Mouse (Mus musculus) forebrain, embryonic 11.5 days (tissue): ENCODE measurements at regions not wholly inside any gene's neighbourhood (a gene's known extent, or its start where the extent isn't known, plus 50 kb on each side); places are given as distances from the start of the nearest gene placed in this dataset.
A peak's percentile ranks its signal among the peaks of the same experiment; 100 is the strongest.

ENCODE experiments used
- ATAC-seq: fragments of 200-750 bp; cut with Nextera tagmentation; replicated peaks from 2 replicates; pipeline ENCODE4 v1.8.0; 2017; ENCODE audit warnings: moderate TSS enrichment; ENCODE audit not compliant: low FRiP score
- DNase-seq: peaks from one replicate; pipeline ENCODE4 v3.0.0-alpha.2; 2017; ENCODE audit warnings: low spot score
- H3K27ac ChIP-seq: fragments of 300-500 bp; sonication (generic); 2 replicates; pipeline ENCODE4 v1.5.1; 2014; ENCODE audit warnings: low read depth, low read length
- H3K27me3 ChIP-seq: fragments of 300-500 bp; sonication (generic); 2 replicates; pipeline ENCODE4 v1.6.1; 2014; ENCODE audit warnings: mild to moderate bottlenecking, low read length, mixed read lengths; ENCODE audit not compliant: control insufficient read depth, insufficient read depth
- H3K36me3 ChIP-seq: fragments of 300-500 bp; sonication (generic); 2 replicates; pipeline ENCODE4 v1.6.1; 2014; ENCODE audit warnings: mild to moderate bottlenecking, low read length, moderate library complexity, mixed read lengths; ENCODE audit not compliant: control insufficient read depth, insufficient read depth
- H3K4me1 ChIP-seq: fragments of 300-500 bp; sonication (generic); replicated peaks from 2 replicates; pipeline ENCODE4 v1.6.1; 2014; ENCODE audit warnings: low read length, mixed read lengths; ENCODE audit not compliant: control insufficient read depth, insufficient read depth
- H3K4me2 ChIP-seq: fragments of 300-500 bp; sonication (generic); 2 replicates; pipeline ENCODE4 v1.6.1; 2014; ENCODE audit warnings: low read depth, mild to moderate bottlenecking, low read length, moderate library complexity, mixed read lengths; ENCODE audit not compliant: severe bottlenecking
- H3K4me3 ChIP-seq: fragments of 300-500 bp; sonication (generic); 2 replicates; pipeline ENCODE4 v1.5.1; 2014; ENCODE audit warnings: low read depth, low read length
- H3K9ac ChIP-seq: fragments of 300-500 bp; sonication (generic); 2 replicates; pipeline ENCODE4 v1.6.1; 2014; ENCODE audit warnings: low read length
- H3K9me3 ChIP-seq: fragments of 300-500 bp; sonication (generic); 2 replicates; pipeline ENCODE4 v1.6.1; 2016; ENCODE audit warnings: low read length, mixed read lengths; ENCODE audit not compliant: control insufficient read depth
- WGBS: fragments of 180-500 bp; shearing (Covaris S2); extraction: QIAGEN DNeasy Blood & Tissue Kit; methylation state at CpG from one replicate; pipeline ENCODE4 v1.1.7; 2014; 5-methylcytosine and 5-hydroxymethylcytosine counted together

- H3K27ac ChIP-seq: no peak overlapping the region
- 87% methylated on average over 11 of the region's 11 CpGs for WGBS
- no peak overlapping the region for H3K4me2 ChIP-seq
- H3K36me3 ChIP-seq: no peaks in the 10 kb centered on the region
- no peak overlapping the region for H3K9ac ChIP-seq
- no peak overlapping the region for H3K4me3 ChIP-seq
- no peaks in the 10 kb centered on the region for H3K27me3 ChIP-seq
- no peaks in the 10 kb centered on the region for H3K9me3 ChIP-seq
- no peaks in the 10 kb centered on the region for H3K4me1 ChIP-seq
- no peak for ATAC-seq
- DNase-seq: no peak
Observed at GRCm38 (mm10) chr4:53987536-53987935, 161.7 kb downstream of the Tmem38b start.

GRCm38 (mm10) chr4:54021069-54021829, 195.4 kb downstream of the Tmem38b start:
- Histone ChIP-seq H3K36me3 (no peaks in the 10 kb centered on the region), H3K9me3 (no peaks in the 10 kb centered on the region), H3K9ac (peak overlapping the region; percentile 32), H3K27ac (peak overlapping the region; percentile 57), H3K4me2 (0 out of 2 replicates have a peak overlapping the region, but pooled peaks have one; percentile 5), H3K27me3 (no peaks in the 10 kb centered on the region), H3K4me3 (no peak overlapping the region), H3K4me1 (peaks cover 8% of the 10 kb centered on the region; the same call in 1 of the 2 replicates)
- peak; percentile 54 for DNase-seq
- ATAC-seq: peak; percentile 83
- WGBS: 8% methylated on average over 12 of the region's 12 CpGs

GRCm38 (mm10) chr4:54021861-54022385, 196.1 kb downstream of the Tmem38b start:
- no peaks in the 10 kb centered on the region for H3K9me3 ChIP-seq
- no peaks in the 10 kb centered on the region for H3K27me3 ChIP-seq
- no peak for DNase-seq
- H3K9ac ChIP-seq: peak overlapping the region; percentile 32
- peaks cover 8% of the 10 kb centered on the region; the same call in 1 of the 2 replicates for H3K4me1 ChIP-seq
- WGBS: 31% methylated on average over 6 of the region's 6 CpGs
- H3K4me3 ChIP-seq: no peak overlapping the region
- 0 out of 2 replicates have a peak overlapping the region, but pooled peaks have one; percentile 5 for H3K4me2 ChIP-seq
- peak overlapping the region; percentile 57 for H3K27ac ChIP-seq
- peak; percentile 56; the same call in 1 of the 2 replicates for ATAC-seq
- H3K36me3 ChIP-seq: no peaks in the 10 kb centered on the region

GRCm38 (mm10) chr4:54026919-54027318, 201.1 kb downstream of the Tmem38b start:
- Histone ChIP-seq H3K4me2 (no peak overlapping the region), H3K36me3 (no peaks in the 10 kb centered on the region), H3K4me3 (no peak overlapping the region), H3K9me3 (no peaks in the 10 kb centered on the region), H3K4me1 (peaks cover 19% of the 10 kb centered on the region), H3K9ac (no peak overlapping the region), H3K27me3 (no peaks in the 10 kb centered on the region), H3K27ac (peak overlapping the region; percentile 58; the same call in 1 of the 2 replicates)
- ATAC-seq: no peak
- WGBS: 89% methylated on average over 3 of the region's 3 CpGs
- DNase-seq: no peak

GRCm38 (mm10) chr4:54027565-54028237, 201.9 kb downstream of the Tmem38b start:
- Histone ChIP-seq H3K27me3 (no peaks in the 10 kb centered on the region), H3K36me3 (no peaks in the 10 kb centered on the region), H3K4me2 (no peak overlapping the region), H3K27ac (peak overlapping the region; percentile 77), H3K9me3 (no peaks in the 10 kb centered on the region), H3K4me3 (no peak overlapping the region), H3K9ac (no peak overlapping the region), H3K4me1 (peaks cover 18% of the 10 kb centered on the region)
- 15% methylated on average over 5 of the region's 5 CpGs for WGBS
- DNase-seq (no peak), ATAC-seq (no peak)

- ATAC-seq (no peak), DNase-seq (no peak)
- WGBS: 36% methylated on average over 14 of the region's 14 CpGs
- no peak overlapping the region for H3K9ac ChIP-seq
- H3K4me2 ChIP-seq: no peak overlapping the region; the same call in 1 of the 2 replicates
- H3K27ac ChIP-seq: no peak overlapping the region
- H3K4me3 ChIP-seq: no peak overlapping the region
- H3K4me1 ChIP-seq: peaks cover 4% of the 10 kb centered on the region; the same call in 1 of the 2 replicates
- no peaks in the 10 kb centered on the region for H3K9me3 ChIP-seq
- no peaks in the 10 kb centered on the region for H3K27me3 ChIP-seq
- no peaks in the 10 kb centered on the region for H3K36me3 ChIP-seq
Observed at GRCm38 (mm10) chr4:54045258-54046029, 219.6 kb downstream of the Tmem38b start.

- no peaks in the 10 kb centered on the region; the same call in 1 of the 2 replicates for H3K9me3 ChIP-seq
- H3K4me3 ChIP-seq: no peak overlapping the region
- WGBS: 91% methylated on average over 4 of the region's 4 CpGs
Observed at GRCm38 (mm10) chr4:54064331-54064730, 238.5 kb downstream of the Tmem38b start.

GRCm38 (mm10) chr4:54071951-54072350, 246.1 kb downstream of the Tmem38b start:
- peak; percentile 66 for ATAC-seq
- H3K9me3 ChIP-seq: no peaks in the 10 kb centered on the region; the same call in 1 of the 2 replicates
- 26% methylated on average over 4 of the region's 4 CpGs for WGBS
- no peak overlapping the region; the same call in 1 of the 2 replicates for H3K9ac ChIP-seq
- H3K27ac ChIP-seq: peak overlapping the region; percentile 1; the same call in 1 of the 2 replicates
- no peak overlapping the region for H3K4me3 ChIP-seq
- H3K36me3 ChIP-seq: no peaks in the 10 kb centered on the region
- H3K4me1 ChIP-seq: peaks cover 5% of the 10 kb centered on the region
- H3K4me2 ChIP-seq: no peak overlapping the region
- H3K27me3 ChIP-seq: no peaks in the 10 kb centered on the region
- DNase-seq: no peak

More at GRCm38 (mm10) chr4:54064331-54064730, 238.5 kb downstream of the Tmem38b start:
- Histone ChIP-seq H3K27me3 (no peaks in the 10 kb centered on the region), H3K27ac (no peak overlapping the region), H3K4me1 (no peaks in the 10 kb centered on the region), H3K9ac (no peak overlapping the region), H3K36me3 (no peaks in the 10 kb centered on the region), H3K4me2 (no peak overlapping the region)
- DNase-seq (no peak), ATAC-seq (no peak)
